Mouse (Mus musculus) MEL-GATA-1-ER (cell line): ENCODE data around the gene Pih1d1.
"Not testable (repeated sequence)": the region's sequence is repeated elsewhere in the genome, so short reads cannot be mapped to it uniquely, and the experiment has no call there.

Experiments
- DNase-seq: peaks from one replicate; pipeline ENCODE4 v3.0.0-alpha.2; 2012; ENCODE audit warnings: low read depth; ENCODE audit errors: extremely low read depth

The Pih1d1 gene

GRCm38 (mm10) chr7:45154096-45154992, at the start of gene Pih1d1, which contains the start of gene Aldh16a1:
Gene Pih1d1, plus strand, starts transcription at chr7:45154303.
Gene Aldh16a1, minus strand, starts transcription at chr7:45154584.
- DNase-seq: peak; percentile 79

GRCm38 (mm10) chr7:45104941-45105340, 49.2 kb upstream of the Pih1d1 start:
- DNase-seq: no peak

GRCm38 (mm10) chr7:45105491-45105890, 48.6 kb upstream of the Pih1d1 start:
- no peak for DNase-seq

- no peak for DNase-seq
Observed at GRCm38 (mm10) chr7:45106441-45106840, 47.7 kb upstream of the Pih1d1 start.

- DNase-seq: no peak
Observed at GRCm38 (mm10) chr7:45107052-45107645, 47.0 kb upstream of the Pih1d1 start.

GRCm38 (mm10) chr7:45110089-45110488, 44.0 kb upstream of the Pih1d1 start:
- DNase-seq: not testable (repeated sequence)

GRCm38 (mm10) chr7:45111940-45112339, 42.2 kb upstream of the Pih1d1 start:
- no peak for DNase-seq

GRCm38 (mm10) chr7:45112529-45112928, 41.6 kb upstream of the Pih1d1 start:
- DNase-seq: no peak

- DNase-seq: no peak
Observed at GRCm38 (mm10) chr7:45113476-45113875, 40.6 kb upstream of the Pih1d1 start.

GRCm38 (mm10) chr7:45117566-45117965, 36.5 kb upstream of the Pih1d1 start:
- no peak for DNase-seq

GRCm38 (mm10) chr7:45118336-45118735, 35.8 kb upstream of the Pih1d1 start:
- no peak for DNase-seq

GRCm38 (mm10) chr7:45119780-45120709, 34.1 kb upstream of the Pih1d1 start:
- no peak for DNase-seq

- no peak for DNase-seq
Observed at GRCm38 (mm10) chr7:45121404-45121803, 32.7 kb upstream of the Pih1d1 start.

GRCm38 (mm10) chr7:45121966-45122365, 32.1 kb upstream of the Pih1d1 start:
- no peak for DNase-seq

- DNase-seq: no peak
Observed at GRCm38 (mm10) chr7:45122561-45123185, 31.4 kb upstream of the Pih1d1 start.

GRCm38 (mm10) chr7:45123186-45123570, 30.9 kb upstream of the Pih1d1 start:
- no peak for DNase-seq

GRCm38 (mm10) chr7:45124224-45125143, 29.6 kb upstream of the Pih1d1 start, which contains the start of gene Rps11:
Gene Rps11, minus strand, starts transcription at chr7:45124439.
- peak; percentile 98 for DNase-seq

GRCm38 (mm10) chr7:45125144-45125600, 28.9 kb upstream of the Pih1d1 start:
- DNase-seq: no peak

- not testable (repeated sequence) for DNase-seq
Observed at GRCm38 (mm10) chr7:45125649-45126048, 28.5 kb upstream of the Pih1d1 start.
